Mouse (Mus musculus) bone marrow, adult 2 months (tissue): ENCODE measurements around the gene Pcare.

Experiments
- CTCF ChIP-seq: fragments of 200-500 bp; IDR thresholded peaks from 2 replicates; pipeline ENCODE4 v1.5.1; 2011; ENCODE audit warnings: low read length, control low read depth; ENCODE audit not compliant: control insufficient read depth, insufficient read depth
- POLR2A ChIP-seq: fragments of 200-500 bp; IDR thresholded peaks from 2 replicates; pipeline ENCODE4 v1.6.1; 2011; ENCODE audit warnings: low read depth, mild to moderate bottlenecking, control low read depth, low read length, borderline replicate concordance; ENCODE audit not compliant: control insufficient read depth

GRCm38 (mm10) chr17:71783366-71783735 lies 30.7 kb upstream of the Pcare start:
- TF ChIP-seq POLR2A (no peak), CTCF (no peak)
